Mouse (Mus musculus) left cerebral cortex, adult 2 months (tissue): Measurements from ENCODE around the gene Prex1. TPM values are rescaled to one million over a fixed set of nuclear protein-coding genes. Genes with fewer than 3 reads are reported as not detected.

Source experiments
- DNase-seq, 2 experiments: peaks; one replicate each; pipeline ENCODE4 v3.0.0; 2021 to 2022; ENCODE audit warnings: low spot score in 2 of 2, mixed read lengths in 1 of 2; ENCODE audit errors: extremely low spot score in 1 of 2
- H3K27ac ChIP-seq: fragments of 200-600 bp; 2 replicates; pipeline ENCODE4 v1.8.1; 2022
- H3K4me3 ChIP-seq: fragments of 200-600 bp; 2 replicates; pipeline ENCODE4 v1.8.1; 2022
- CTCF ChIP-seq: fragments of 200-600 bp; IDR thresholded peaks from 2 replicates; pipeline ENCODE4 v1.8.1; 2022; ENCODE audit warnings: antibody characterized with exemption, mild to moderate bottlenecking, moderate library complexity
- intact Hi-C: fragments of 180-260 bp; cut with DNase I; formaldehyde crosslinking; loops from one replicate; pipeline ENCODE4 v1.15.1; 2025
- total RNA-seq, 2 experiments: library from RNA; stranded (reverse); gene quantifications; 2 replicates each; pipeline ENCODE4 v1.2.3; 2021

Prex1 gene
- total RNA-seq, 2 experiments from 2014 or later = 110 to 115 TPM

- intact Hi-C loops = no loop called here
- H3K4me3 ChIP-seq = no peak overlapping the region
- no peak for TF ChIP-seq CTCF
- no peak overlapping the region for H3K27ac ChIP-seq
- DNase-seq = no peak
Measured at GRCm38 (mm10) chr2:166622590-166622989, 91.0 kb downstream of the Prex1 start.

- Histone ChIP-seq H3K27ac (no peak overlapping the region), H3K4me3 (no peak overlapping the region)
- TF ChIP-seq CTCF = no peak
- no peak for DNase-seq
- intact Hi-C loops = no loop called here
Measured at GRCm38 (mm10) chr2:166622079-166622478, 91.6 kb downstream of the Prex1 start.

- intact Hi-C loops = no loop called here
- Histone ChIP-seq H3K27ac (no peak overlapping the region; the same call in 1 of the 2 replicates), H3K4me3 (no peak overlapping the region)
- no peak for DNase-seq
- no peak for TF ChIP-seq CTCF
Measured at GRCm38 (mm10) chr2:166620529-166621466, 92.8 kb downstream of the Prex1 start.

- TF ChIP-seq CTCF = no peak
- intact Hi-C loops = no loop called here
- Histone ChIP-seq H3K27ac (no peak overlapping the region), H3K4me3 (no peak overlapping the region)
- no peak for DNase-seq
Measured at GRCm38 (mm10) chr2:166619906-166620490, 93.6 kb downstream of the Prex1 start.

GRCm38 (mm10) chr2:166619270-166619669, 94.4 kb downstream of the Prex1 start:
- Histone ChIP-seq H3K27ac (no peak overlapping the region), H3K4me3 (no peak overlapping the region)
- intact Hi-C loops = no loop called here
- DNase-seq = no peak
- TF ChIP-seq CTCF = no peak

GRCm38 (mm10) chr2:166617706-166618105, 95.9 kb downstream of the Prex1 start:
- intact Hi-C loops = no loop called here
- TF ChIP-seq CTCF = no peak
- DNase-seq = no peak
- no peak overlapping the region for H3K4me3 ChIP-seq
- no peak overlapping the region for H3K27ac ChIP-seq

GRCm38 (mm10) chr2:166615338-166616075, 98.1 kb downstream of the Prex1 start:
- no peak for DNase-seq
- Histone ChIP-seq H3K27ac (no peak overlapping the region), H3K4me3 (no peak overlapping the region)
- TF ChIP-seq CTCF = no peak
- intact Hi-C loops = no loop called here

- H3K4me3 ChIP-seq = no peak overlapping the region
- intact Hi-C loops = no loop called here
- H3K27ac ChIP-seq = no peak overlapping the region
- TF ChIP-seq CTCF = no peak
- no peak for DNase-seq
Measured at GRCm38 (mm10) chr2:166610271-166610670, 103.4 kb downstream of the Prex1 start.

GRCm38 (mm10) chr2:166608509-166608908, 105.1 kb downstream of the Prex1 start:
- intact Hi-C loops = no loop called here
- DNase-seq = no peak
- no peak overlapping the region for H3K4me3 ChIP-seq
- no peak overlapping the region for H3K27ac ChIP-seq
- no peak for TF ChIP-seq CTCF

- no peak overlapping the region for H3K4me3 ChIP-seq
- no peak for TF ChIP-seq CTCF
- no peak for DNase-seq
- intact Hi-C loops = no loop called here
- no peak overlapping the region for H3K27ac ChIP-seq
Measured at GRCm38 (mm10) chr2:166606481-166607245, 107.0 kb downstream of the Prex1 start.

GRCm38 (mm10) chr2:166606053-166606452, 107.6 kb downstream of the Prex1 start:
- intact Hi-C loops = no loop called here
- Histone ChIP-seq H3K4me3 (no peak overlapping the region), H3K27ac (no peak overlapping the region)
- TF ChIP-seq CTCF = no peak; the same call in 1 of the 2 replicates
- no peak for DNase-seq
